Mouse (Mus musculus): Measurements from ENCODE around the gene Pmpcb. TPM values are rescaled to one million over a fixed set of nuclear protein-coding genes. Genes with fewer than 3 reads are reported as not detected.

The Pmpcb gene
- polyA plus RNA-seq, 1 experiment from 2014 or later, result 91.4 TPM

Other genes starting within 250 kb of the Pmpcb start
- gene Lrrc17, start 193.6 kb upstream of the Pmpcb start, polyA plus RNA-seq (2015; fragmentation: Nextera tagmentation; extraction: Ambion mirVana), result 7.3 and 9.2 TPM in 2 replicates
- 0.30 and 0.50 TPM in 2 replicates for gene Fbxl13, start 91.5 kb upstream of the Pmpcb start, polyA plus RNA-seq (2015; fragmentation: Nextera tagmentation; extraction: Ambion mirVana)
- gene Armc10, start 91.3 kb upstream of the Pmpcb start, polyA plus RNA-seq (2015; fragmentation: Nextera tagmentation; extraction: Ambion mirVana), result 80.8 and 82.1 TPM in 2 replicates
- 4.7 and 5.4 TPM in 2 replicates for gene Napepld, start 35.7 kb upstream of the Pmpcb start, polyA plus RNA-seq (2015; fragmentation: Nextera tagmentation; extraction: Ambion mirVana)
- 81.1 and 87.6 TPM in 2 replicates for gene Dnajc2, start 48.1 kb downstream of the Pmpcb start, polyA plus RNA-seq (2015; fragmentation: Nextera tagmentation; extraction: Ambion mirVana)
- gene Psmc2, start 48.1 kb downstream of the Pmpcb start, polyA plus RNA-seq (2015; fragmentation: Nextera tagmentation; extraction: Ambion mirVana), result 207 and 215 TPM in 2 replicates
- gene Slc26a5, start 128.5 kb downstream of the Pmpcb start, polyA plus RNA-seq (2015; fragmentation: Nextera tagmentation; extraction: Ambion mirVana), result 0.05 and 0.14 TPM in 2 replicates